Mouse (Mus musculus) liver, postnatal 0 days (tissue): ENCODE measurements at regions not wholly inside any gene's neighbourhood (a gene's known extent, or its start where the extent isn't known, plus 50 kb on each side); places are given as distances from the start of the nearest gene placed in this dataset.

Source experiments
- CTCF ChIP-seq: sonication (generic); IDR thresholded peaks from 2 replicates; pipeline ENCODE4 v1.5.1; 2016; ENCODE audit warnings: antibody characterized with exemption, low read depth
- EP300 ChIP-seq: IDR thresholded peaks from 2 replicates; pipeline ENCODE4 v1.6.1; 2016; ENCODE audit warnings: antibody characterized with exemption, low read depth, mild to moderate bottlenecking

GRCm38 (mm10) chr17:72657826-72658225, 53.4 kb upstream of the Alk start:
- no peak for TF ChIP-seq CTCF
- no peak for TF ChIP-seq EP300
